Mouse (Mus musculus): ENCODE data around the gene Dnajc5.

Dnajc5 gene
- long read RNA-seq, experiment 1, full-length matches to known transcripts = 23 of 42 reads
- long read RNA-seq, experiment 1, partial matches to known transcripts = 2 of 42 reads
- long read RNA-seq, experiment 1, other reads (novel, unspliced or antisense) = 17 of 42 reads
- long read RNA-seq, experiment 2, full-length matches to known transcripts = 14 of 33 reads
- long read RNA-seq, experiment 2, partial matches to known transcripts = 5 of 33 reads
- long read RNA-seq, experiment 2, other reads (novel, unspliced or antisense) = 14 of 33 reads

DNA sequence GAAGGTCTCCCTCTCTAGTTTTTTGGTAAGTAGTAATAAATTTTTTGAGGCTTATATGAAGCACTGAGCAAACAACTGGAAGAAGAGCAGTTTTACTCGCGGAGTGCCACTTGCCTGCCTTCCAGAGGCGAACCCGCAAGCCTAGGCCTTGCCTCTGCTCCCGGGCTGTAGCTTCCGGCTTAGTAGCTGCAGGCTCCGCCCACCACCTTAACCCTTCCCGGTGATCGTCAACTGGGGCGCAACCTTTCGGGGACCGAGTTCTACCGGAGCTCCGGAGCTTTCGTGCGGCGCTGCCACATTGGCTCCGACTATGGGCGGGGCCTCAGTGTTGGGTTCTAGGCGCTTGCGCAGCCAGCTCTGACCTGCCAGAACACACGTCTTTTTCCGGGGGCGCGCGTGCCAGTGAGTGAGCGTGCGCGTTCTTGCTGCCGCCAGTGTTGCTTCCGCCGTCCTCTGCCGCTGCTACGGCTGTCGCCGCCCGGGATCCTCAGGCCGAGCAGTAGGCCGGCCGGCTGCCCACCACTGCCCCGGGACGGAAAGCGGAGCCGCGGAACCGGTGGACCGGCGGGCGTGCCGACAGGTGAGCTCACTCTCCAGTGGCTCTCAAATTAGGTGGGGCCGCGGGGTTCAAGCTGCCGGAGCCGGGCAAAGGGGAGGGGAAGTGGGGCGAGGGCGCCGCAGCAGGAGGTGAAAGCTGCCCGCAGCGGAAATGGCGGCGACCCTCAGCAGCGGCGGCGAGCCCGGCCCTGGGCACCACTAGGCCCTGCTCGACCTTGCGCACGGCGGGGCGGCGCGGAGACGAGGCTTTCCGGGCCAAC, at the start of gene Dnajc5:
Gene Dnajc5 (plus strand): TSS at position 368 of the 818 bp plus-strand sequence.
- intact Hi-C loops (cut with DNase I) = loop anchor here (10.0 kb wide), 1 partner anchor 54 kb away; no protein-coding TSS in a partner anchor

DNA sequence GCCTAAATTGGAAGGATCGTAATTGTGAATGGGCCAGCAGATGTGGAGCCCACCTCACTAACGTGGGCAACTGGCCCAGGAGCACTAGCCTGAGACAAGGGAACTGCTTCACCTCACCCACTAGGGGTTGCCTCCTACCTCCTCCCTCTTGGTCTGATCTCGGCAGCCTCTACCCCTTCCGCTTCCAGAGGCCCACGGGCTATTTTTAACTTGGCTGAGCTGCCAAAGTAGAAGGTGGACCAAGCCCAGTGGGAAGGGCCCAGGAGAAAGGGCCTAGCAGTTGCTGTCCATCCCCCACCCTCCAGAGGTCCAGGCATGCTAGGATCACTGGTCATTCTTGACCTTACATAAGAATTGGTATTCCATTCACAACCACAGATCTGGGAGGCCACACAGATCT, 49.0 kb upstream of the Dnajc5 start:
- intact Hi-C loops (cut with DNase I) = no loop called here

DNA sequence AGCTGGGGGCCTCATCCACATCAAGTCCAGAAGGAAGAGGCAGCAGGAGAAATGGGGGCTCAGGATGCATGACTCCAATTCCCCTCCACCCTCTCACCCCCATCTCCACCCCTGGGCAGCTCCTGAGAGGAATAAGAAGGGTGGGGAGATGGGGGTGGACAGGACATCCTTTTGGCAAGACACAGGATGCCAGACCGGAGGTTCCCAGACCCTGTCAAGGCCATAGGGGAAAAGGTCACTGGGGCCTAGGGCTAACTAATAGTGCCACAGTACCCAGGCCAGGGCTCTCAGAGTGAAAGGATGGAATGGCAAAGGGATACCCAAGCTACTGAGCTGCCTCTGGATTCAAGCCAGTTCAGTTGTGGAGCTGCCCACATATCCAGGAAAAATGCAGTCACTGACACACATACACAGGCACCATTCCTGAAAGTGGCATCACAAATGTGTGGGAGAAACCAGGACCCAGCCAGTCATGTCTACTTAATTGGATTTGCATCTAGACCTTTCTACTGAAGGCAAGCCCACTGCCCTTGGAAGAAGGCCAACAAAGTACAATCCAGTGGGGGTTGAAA, 47.9 kb upstream of the Dnajc5 start:
- intact Hi-C loops (cut with DNase I) = no loop called here

DNA sequence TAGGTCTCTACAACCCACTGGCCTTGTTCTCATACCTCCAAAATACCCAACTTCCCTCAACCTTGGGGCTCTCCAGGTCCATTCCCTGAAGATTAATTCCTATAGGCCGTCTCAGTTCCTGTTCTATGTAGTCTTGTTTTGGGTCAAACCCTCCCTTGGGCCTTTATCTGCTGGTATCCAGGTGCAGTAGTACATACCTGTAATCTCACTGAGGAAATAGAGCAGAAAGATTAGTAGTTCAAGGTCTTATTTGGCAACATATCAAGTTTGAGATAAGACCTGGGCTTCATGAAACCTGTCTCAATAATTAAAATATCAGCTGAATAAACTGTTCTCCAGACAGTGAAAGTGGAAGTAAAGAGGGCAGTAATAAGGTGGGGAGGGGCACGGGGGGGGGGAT, 37.2 kb upstream of the Dnajc5 start:
- intact Hi-C loops (cut with DNase I) = loop anchor here (5.0 kb wide), 1 partner anchor 71 kb away; no protein-coding TSS in a partner anchor

DNA sequence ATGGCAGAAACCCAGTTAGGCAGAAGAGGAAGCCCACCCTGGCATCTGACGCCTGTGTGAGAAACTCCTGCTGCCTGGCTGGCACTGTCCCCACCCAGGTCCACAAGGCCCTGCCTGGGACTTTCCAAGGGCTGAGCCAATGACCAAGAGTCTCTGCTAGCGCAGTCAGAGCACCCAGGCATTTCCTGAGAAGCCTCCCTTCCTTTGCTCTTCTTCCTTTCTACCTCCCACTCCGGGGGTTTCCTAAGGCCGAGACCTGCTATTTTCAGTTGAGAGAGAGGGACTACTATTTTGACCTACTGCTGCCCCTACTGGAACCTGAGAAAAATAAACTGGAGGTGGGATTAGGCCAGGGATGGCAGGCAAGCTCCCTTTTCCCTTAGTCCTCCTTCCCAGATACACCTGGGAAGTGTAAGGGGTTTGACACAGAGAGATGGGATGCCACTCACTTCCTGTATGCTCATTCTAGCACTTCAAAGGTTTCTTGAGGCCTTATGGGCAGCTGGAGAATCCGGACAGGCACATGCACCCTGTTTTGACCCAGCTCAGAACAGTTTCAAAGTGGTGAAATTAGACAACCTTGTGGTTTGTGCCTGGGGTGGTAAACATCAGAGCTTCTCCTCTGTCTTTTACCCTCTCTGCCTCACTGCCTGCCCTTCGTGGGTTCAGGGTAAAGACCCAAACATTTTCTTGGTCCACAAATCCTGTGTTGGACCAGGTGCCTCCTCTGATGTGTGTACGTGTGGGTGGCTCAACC, 36.5 kb upstream of the Dnajc5 start:
- intact Hi-C loops (cut with DNase I) = loop anchor here (5.0 kb wide), 1 partner anchor 71 kb away; no protein-coding TSS in a partner anchor

DNA sequence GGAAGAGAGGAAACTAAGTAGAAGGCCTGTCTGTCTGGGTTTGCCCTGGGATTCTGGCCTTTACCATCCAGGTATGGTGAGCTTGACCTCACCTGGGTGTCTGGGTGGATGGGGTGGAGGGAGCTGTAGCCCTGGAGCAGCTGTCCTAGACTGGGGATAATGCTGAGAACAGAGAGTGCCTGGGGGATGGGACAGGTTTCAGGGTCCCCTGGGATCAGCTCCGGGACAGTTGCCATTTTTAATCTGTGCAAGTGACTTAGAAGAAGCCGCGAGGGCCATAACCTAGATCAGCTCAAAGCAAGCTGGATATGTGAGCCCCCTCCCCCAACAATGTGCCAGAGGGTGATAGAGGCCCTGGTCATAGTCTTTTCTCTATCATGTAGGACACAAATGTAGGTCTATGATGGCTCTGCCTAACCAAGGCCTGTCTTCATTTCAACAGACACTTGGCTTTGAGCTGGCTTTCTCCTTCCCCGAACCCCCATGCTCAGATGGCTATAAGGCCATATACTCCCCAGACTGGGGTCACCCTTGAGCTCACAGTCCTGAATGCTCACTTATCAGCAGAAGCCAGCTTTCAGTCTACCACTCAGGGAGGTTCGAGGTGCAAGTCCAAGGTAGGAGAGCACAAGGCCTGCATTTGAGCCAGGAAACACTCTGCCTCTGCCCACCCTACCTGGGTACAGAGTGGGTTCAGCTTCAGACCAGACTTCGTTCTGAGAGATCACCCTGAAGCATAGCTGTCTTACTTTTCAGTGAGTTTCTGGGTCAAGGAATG, 35.6 kb upstream of the Dnajc5 start:
- intact Hi-C loops (cut with DNase I) = loop anchor here (5.0 kb wide), 1 partner anchor 72 kb away; no protein-coding TSS in a partner anchor

DNA sequence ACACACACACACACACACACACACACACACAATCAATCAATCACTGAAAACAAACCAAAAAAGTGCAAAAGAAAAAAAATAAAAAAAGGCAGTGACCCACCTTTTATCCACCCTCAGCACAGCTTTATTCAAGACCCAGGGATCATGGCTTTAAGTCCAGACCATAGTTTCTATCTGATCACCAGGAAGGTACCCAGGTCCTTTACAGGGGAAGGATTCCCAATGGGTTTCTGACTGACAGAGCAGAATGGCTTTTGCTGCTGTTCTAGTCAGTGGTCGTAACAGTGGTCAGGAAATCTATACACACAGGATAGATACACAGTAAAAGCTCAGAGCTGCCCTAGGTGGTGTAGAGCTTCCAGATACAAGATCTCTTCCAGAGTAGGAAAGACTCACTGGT, 34.5 kb upstream of the Dnajc5 start:
- intact Hi-C loops (cut with DNase I) = no loop called here

DNA sequence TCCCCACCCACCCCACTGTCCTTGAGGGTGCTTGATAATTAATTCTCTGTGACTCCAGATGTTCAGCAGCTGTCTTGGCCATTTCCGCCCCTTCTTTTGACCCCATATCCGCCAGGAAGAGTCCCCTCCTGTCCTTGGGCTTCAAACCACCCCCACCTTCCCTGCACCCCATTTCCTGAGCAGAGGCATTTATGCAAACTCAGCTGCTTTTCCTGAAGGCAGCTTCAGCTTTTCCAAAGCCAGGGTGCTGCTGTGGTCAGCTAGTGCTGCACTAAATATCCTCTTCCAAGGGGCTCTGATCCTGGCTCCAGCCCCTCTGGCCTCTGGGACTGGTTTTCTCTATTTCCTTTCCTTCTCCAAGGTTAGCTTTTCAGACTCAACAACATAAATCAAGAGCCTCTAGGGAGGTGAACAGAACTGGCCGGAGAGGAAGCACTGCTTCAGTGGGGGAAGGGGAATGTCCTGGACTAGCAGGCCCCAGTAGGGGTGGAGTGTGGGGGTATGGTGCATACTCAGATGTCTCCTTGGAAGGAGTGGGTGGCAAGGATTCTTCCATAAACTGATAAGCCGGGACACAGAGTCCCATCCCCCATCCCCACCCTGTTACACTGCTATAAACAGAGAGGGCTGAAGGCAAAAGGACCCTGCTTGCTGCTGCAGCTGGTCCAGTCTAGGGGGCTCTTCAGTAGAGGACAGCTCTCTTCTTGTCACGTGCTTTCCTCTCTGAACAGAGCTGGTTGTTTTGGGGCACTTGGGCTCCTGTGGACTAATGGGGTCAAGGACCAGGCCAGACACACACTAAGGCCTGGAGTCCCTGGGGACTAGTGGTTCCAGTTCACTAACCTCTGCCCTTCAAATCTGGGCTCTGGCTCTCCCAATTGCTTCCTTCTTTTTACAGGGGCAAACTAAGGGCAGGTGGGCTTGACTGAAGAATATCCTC, 32.7 kb upstream of the Dnajc5 start:
- intact Hi-C loops (cut with DNase I) = no loop called here

DNA sequence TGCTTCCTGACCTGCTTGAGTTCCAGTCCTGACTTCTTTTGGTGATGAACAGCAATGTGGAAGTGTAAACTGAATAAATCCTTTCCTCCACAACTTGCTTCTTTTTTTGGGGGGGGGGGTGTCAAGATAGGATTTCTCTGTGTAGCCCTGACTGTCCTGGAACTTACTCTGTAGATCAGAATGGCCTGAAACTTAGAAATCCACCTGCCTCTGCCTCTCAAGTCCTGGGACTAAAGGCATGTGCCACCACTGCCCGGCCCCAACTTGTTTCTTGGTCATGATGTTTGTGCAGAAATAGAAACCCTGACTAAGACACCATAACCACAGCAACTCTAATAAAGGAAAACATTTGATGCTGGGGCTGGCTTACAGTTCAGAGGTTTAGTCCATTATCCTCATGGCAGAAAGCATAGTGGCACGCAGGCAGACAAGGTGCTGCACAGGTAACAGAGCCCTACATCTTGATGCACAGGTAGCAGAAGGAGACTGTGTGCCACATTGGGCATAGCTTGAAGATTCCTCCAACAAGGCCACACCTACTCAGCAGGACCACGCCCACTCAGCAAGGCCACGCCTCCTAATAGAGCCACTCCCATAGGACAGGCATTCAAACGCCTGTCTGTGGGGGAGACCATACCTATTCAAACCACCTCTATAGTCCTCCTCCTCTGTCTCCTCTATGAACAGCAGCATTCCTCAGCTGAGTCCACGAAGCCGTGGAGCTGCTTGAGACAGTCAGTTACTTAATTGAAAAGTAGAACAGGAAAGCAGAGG, 28.7 kb upstream of the Dnajc5 start:
- intact Hi-C loops (cut with DNase I) = loop anchor here (5.0 kb wide), 1 partner anchor 34 kb away; the partner anchor contains the start of gene Zbtb46

DNA sequence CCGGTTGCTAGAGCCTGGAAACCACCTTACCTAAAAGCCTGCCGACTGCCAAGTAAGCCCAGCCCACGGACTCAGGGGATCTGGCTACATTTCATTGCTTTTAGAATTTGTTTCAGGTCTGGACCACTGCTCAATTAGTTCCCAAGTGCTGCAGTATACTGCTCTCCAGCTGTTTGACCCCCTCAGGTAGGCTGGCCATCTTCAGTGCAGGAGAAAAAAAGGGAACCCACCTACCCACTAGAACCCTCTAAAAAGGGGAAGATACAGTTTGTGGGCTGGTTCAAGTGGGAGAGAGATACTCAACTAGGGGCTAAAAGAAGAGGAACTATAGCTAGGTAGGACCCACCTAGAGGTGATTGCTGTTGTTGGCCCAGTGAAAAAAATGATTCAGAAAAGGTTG, 28.1 kb upstream of the Dnajc5 start:
- intact Hi-C loops (cut with DNase I) = loop anchor here (5.0 kb wide), 1 partner anchor 35 kb away; the partner anchor contains the start of gene Zbtb46

DNA sequence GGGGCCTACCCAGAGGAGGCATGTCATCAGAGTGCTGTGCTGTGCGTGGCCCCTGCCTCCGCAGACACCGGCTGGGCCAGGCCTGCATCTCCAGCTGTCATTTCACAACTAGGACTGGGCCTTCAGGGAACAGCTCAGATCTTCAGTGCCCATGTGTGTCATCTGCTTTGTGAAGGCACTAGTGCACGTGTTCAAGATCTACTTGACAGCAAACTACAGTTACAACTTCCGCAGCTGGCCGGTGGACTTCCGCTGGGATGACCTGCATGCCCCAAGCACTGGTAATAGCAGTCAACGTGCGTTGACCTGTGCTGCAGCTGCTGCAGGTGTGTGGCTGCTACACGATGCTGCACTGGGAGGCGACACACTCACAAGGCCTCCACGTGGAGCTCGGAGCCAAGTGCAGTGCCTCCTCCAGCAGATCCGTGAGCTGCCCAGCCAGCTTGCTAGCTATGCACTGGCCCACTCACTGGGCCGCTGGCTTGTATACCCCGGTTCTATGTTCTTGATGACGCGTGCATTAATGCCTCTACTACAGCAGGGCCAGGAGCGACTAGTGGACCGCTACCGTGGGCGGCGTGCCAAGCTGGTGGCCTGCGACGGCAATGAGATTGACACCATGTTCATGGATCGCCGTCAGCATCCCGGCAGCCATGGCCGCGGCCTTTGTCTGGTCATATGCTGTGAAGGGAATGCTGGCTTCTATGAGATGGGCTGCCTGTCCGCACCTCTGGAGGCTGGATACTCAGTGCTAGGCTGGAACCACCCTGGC, 26.9 kb upstream of the Dnajc5 start, which contains the start of gene Abhd16b:
Gene Abhd16b (plus strand): TSS at position 51 of the 772 bp plus-strand sequence.
- intact Hi-C loops (cut with DNase I) = loop anchor here (5.0 kb wide), 1 partner anchor 36 kb away; the partner anchor contains the start of gene Zbtb46

DNA sequence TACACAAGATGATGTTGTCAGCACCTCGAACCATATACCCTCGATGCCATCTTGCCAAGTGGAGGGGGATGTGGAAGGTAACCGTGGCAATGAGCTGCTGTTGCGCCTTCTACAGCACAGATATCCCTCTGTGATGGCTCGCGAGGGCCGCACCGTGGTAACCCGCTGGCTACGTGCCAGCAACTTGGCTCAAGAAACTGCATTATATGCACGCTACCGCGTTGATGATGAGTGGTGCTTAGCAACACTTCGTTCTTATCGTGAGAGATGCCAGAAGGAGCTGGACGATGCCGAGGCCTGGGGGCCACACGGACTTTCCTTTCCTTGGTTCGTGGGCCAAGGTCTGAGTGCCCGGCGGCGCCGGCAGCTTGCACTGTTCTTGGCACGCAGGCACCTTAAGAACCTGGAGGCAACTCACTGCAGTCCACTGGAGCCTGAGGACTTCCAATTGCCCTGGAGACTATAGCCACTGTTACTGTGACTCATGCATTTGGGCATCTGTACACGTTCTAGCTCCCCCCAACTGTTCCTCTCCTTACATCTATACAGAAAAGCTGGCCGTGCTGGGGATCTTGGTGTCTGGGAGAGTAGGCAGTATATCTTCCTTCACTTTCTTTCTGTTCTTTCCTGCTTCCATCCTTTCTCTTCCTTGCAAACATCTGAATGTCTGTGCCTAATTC, 25.9 kb upstream of the Dnajc5 start:
- intact Hi-C loops (cut with DNase I) = loop anchor here (5.0 kb wide), 1 partner anchor 37 kb away; the partner anchor contains the start of gene Zbtb46

DNA sequence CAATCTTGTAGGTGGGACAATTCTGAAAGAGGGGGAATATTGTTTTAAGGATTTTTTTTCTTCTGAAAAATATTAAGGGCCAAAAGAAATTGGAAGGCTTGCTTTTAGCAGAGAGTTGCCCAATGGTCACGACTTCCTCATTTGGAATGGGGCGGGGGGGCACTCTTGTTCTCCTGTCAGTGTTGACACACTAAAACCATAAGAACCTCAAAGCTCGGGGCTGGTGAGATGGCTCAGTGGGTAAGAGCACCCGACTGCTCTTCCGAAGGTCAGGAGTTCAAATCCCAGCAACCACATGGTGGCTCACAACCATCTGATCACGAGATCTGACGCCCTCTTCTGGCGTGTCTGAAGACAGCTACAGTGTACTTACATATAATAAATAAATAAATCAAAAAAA, 24.4 kb upstream of the Dnajc5 start:
- intact Hi-C loops (cut with DNase I) = loop anchor here (5.0 kb wide), 2 partner anchors 84 to 104 kb away; no protein-coding TSS in a partner anchor

DNA sequence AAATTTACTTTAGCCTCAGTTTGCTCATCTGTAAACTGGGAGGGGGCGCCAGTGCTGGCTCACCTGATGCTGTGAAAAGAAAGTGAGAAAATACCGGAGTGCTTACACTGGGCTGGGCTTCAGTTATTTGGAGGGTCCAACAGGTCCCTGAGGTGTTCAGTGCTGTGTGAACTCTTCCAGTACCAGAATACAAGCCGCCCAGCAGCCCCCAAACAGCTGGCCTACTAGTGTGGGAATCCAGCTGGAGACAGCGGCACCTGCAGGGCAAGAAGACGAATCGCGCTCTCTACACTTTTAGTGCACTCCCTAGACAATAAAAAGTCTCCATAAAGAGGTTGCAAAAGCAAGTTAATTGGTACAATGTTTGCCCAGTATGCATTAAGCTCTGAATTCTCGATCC, 24.0 kb upstream of the Dnajc5 start:
- intact Hi-C loops (cut with DNase I) = loop anchor here (5.0 kb wide), 2 partner anchors 84 to 104 kb away; no protein-coding TSS in a partner anchor

DNA sequence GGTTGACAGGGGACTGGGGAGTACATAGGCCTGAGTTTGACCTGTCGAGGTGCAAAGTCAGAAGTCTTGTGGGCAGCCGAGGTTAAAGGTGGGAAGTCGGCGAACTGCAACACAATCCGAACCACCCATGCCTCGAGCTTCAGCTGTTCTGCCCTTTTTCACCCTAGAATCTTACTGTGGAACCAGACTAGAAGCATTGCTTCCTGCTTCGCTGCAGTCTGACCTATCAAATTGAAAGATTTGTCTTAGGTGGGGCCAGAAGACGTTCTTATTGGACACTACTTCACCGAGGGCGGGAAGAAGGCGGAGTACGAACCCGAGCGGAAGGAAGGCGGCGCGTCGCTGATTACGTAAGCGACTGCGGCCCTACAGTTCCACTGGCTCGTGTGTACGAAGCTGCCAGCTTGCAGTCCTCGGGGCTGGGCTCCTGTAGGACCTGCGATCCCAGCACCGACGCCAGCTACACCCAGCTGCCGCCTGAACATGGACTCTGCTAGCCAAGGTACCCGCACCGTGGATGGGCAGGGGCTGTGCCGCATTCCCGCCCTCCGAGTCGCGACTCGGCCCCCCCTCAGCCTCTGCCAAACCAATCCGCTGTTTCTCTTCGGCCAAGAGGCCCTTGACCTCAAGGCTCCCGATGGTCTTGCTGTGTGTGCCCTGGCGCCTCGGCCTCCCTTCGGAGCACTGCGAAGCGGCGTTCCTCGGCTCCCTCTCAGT, 23.3 kb upstream of the Dnajc5 start, which contains the start of gene Tpd52l2:
Gene Tpd52l2 (plus strand): TSS at position 312 of the 717 bp plus-strand sequence.
- intact Hi-C loops (cut with DNase I) = loop anchor here (5.0 kb wide), 2 partner anchors 85 to 105 kb away; no protein-coding TSS in a partner anchor

DNA sequence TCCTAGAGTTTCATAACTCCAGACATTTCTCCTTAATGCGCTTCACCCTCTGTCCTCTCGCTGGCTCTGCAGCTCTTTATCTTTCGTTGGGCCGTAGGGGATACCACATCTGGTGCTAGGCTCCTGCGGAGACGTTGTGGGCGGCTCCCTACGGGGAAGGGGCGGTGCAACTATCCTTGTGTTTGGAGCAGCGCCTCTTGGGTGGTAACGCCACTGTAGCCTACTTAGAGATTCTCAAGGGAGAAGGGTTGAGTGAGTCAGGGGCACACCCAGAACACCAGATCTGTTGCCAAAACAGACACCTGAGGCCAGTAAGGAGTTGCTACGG, 22.8 kb upstream of the Dnajc5 start:
- intact Hi-C loops (cut with DNase I) = loop anchor here (5.0 kb wide), 2 partner anchors 85 to 105 kb away; no protein-coding TSS in a partner anchor
